Mouse (Mus musculus): ENCODE measurements around the gene Guca2a. TPM values are rescaled to one million over a fixed set of nuclear protein-coding genes. Genes with fewer than 3 reads are reported as not detected.

The Guca2a gene
- total RNA-seq, 2 experiments from 2014 or later: not detected

DNA sequence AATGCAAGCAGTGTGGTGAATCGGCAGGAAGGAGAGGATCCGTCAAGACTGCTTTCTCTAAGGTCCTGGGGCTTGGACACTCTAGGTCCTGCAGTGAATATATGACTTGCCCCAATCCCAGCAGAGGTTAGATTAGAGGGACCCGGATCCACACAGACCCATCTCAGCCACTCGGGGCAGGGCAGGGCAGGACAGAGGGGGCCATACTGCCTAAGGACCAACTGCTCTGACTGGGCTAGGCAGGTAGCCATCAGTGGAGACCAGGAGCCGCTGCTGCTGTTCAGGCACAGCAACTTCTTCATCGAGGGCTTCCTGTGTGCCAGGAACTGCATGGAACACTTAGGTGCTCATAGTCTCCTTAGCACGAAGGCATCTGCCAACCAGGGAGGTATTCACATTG, 773 bp upstream of the Guca2a start:
- ATAC-seq (replicated peaks; ENCODE audit: low FRiP score, low TSS enrichment, poor library complexity, severe bottlenecking): no peak

- no peak for ATAC-seq (replicated peaks; ENCODE audit: low FRiP score, low TSS enrichment, poor library complexity, severe bottlenecking)
Observed at GRCm38 (mm10) chr4:119637946-119638345, 442 bp downstream of the Guca2a start.

DNA sequence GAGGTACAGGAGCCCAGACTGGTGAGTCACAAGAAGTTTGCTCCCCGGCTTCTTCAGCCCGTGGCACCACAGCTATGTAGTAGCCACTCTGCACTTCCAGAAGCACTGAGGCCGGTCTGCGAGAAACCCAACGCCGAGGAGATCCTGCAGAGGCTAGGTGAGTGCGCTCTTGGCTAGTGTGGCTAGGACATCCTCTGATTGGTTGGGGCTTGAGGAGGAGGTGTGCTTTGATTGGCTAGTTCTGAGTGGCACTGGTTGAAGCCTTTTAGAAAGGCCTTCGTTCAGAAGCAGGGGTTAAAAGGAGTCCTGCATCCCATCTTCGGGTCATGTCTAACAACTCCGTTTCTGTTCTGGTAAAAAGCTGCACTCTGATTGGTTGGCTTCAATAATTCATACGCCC, 1.2 kb downstream of the Guca2a start:
- ATAC-seq (replicated peaks; ENCODE audit: low FRiP score, low TSS enrichment, poor library complexity, severe bottlenecking): no peak

- no peak for ATAC-seq (replicated peaks; ENCODE audit: low FRiP score, low TSS enrichment, poor library complexity, severe bottlenecking)
Observed at GRCm38 (mm10) chr4:119642666-119643065, 5.2 kb downstream of the Guca2a start.

GRCm38 (mm10) chr4:119657011-119657410, 19.5 kb downstream of the Guca2a start:
- no peak for ATAC-seq (replicated peaks; ENCODE audit: low FRiP score, low TSS enrichment, poor library complexity, severe bottlenecking)

GRCm38 (mm10) chr4:119658246-119658645, 20.7 kb downstream of the Guca2a start:
- no peak for ATAC-seq (replicated peaks; ENCODE audit: low FRiP score, low TSS enrichment, poor library complexity, severe bottlenecking)

DNA sequence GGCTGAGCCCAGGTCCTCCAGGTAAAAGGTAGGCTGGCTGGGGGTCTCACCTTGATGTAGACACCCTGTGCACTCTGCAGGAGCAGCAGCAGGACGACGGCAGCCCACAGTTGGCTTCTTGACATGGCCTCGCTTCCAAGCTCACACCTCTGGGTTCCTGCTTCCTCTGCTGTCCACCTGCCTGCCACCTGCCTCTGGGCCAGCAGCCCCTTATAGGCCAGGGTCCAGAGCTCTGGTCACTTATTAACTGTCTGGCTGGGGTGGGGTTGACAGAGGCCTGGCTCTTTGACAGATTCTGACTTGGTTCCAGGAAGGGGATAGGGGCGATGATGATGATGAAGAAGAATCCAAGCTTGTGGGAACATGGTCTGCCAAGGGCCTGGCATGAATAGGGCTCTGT, 21.2 kb downstream of the Guca2a start, which contains the start of gene Guca2b:
Gene Guca2b (minus strand): TSS at position 224 of the 400 bp plus-strand sequence.
- ATAC-seq (replicated peaks; ENCODE audit: low FRiP score, low TSS enrichment, poor library complexity, severe bottlenecking): no peak

GRCm38 (mm10) chr4:119660007-119660406, 22.5 kb downstream of the Guca2a start:
- ATAC-seq (replicated peaks; ENCODE audit: low FRiP score, low TSS enrichment, poor library complexity, severe bottlenecking): no peak

GRCm38 (mm10) chr4:119662151-119662550, 24.6 kb downstream of the Guca2a start:
- ATAC-seq (replicated peaks; ENCODE audit: low FRiP score, low TSS enrichment, poor library complexity, severe bottlenecking): no peak

GRCm38 (mm10) chr4:119662976-119663375, 25.5 kb downstream of the Guca2a start:
- no peak for ATAC-seq (replicated peaks; ENCODE audit: low FRiP score, low TSS enrichment, poor library complexity, severe bottlenecking)

- ATAC-seq (replicated peaks; ENCODE audit: low FRiP score, low TSS enrichment, poor library complexity, severe bottlenecking): no peak
Observed at GRCm38 (mm10) chr4:119663409-119664095, 26.0 kb downstream of the Guca2a start.

- no peak for ATAC-seq (replicated peaks; ENCODE audit: low FRiP score, low TSS enrichment, poor library complexity, severe bottlenecking)
Observed at GRCm38 (mm10) chr4:119665166-119665565, 27.7 kb downstream of the Guca2a start.

DNA sequence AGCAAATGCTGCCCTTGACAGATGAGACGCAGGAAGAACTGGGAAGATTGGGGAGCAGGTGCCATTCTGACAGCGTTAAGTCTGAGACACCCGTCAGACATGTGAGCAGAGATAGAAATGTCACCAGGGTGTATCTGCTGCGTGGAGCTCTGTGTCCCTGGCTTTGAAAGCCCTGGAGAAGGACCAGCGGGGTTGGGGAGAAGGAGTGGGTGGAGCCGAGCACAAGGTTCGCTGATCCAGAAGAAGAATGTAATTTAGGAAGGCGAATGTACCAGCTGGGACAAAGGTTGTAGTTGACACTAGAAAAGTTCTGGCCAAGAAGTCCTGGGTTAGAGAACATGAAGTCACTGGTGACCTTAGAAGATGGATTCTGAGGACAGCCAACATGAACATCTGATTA, 28.6 kb downstream of the Guca2a start:
- no peak for ATAC-seq (replicated peaks; ENCODE audit: low FRiP score, low TSS enrichment, poor library complexity, severe bottlenecking)

- peak; percentile 72; the same call in 1 of the 2 replicates for ATAC-seq (replicated peaks; ENCODE audit: low FRiP score, low TSS enrichment, poor library complexity, severe bottlenecking)
Observed at GRCm38 (mm10) chr4:119667454-119667853, 29.9 kb downstream of the Guca2a start.

DNA sequence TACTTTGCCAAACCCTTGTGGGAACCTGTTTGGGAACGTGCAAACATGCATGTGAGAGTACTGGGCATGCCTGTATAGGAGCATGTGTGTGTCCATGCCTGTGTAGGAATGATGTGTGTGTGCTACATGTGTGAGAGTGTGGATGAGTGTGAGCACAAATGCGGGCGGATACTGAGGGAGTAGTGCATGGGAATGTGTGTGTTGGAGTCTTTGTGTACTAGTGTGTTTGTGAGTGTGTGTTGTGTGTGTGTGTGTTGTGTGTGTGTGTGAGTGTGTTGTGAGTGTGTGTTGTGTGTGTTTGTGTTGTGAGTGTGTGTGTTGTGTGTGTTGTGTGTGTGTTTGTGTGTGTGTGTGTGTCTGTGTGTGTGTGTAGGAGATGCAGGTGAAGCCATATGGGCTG, 30.7 kb downstream of the Guca2a start:
- no peak for ATAC-seq (replicated peaks; ENCODE audit: low FRiP score, low TSS enrichment, poor library complexity, severe bottlenecking)

- ATAC-seq (replicated peaks; ENCODE audit: low FRiP score, low TSS enrichment, poor library complexity, severe bottlenecking): no peak
Observed at GRCm38 (mm10) chr4:119668596-119668995, 31.1 kb downstream of the Guca2a start.

GRCm38 (mm10) chr4:119669356-119670209, 32.1 kb downstream of the Guca2a start:
- ATAC-seq (replicated peaks; ENCODE audit: low FRiP score, low TSS enrichment, poor library complexity, severe bottlenecking): no peak

GRCm38 (mm10) chr4:119670210-119670555, 32.7 kb downstream of the Guca2a start:
- no peak for ATAC-seq (replicated peaks; ENCODE audit: low FRiP score, low TSS enrichment, poor library complexity, severe bottlenecking)

GRCm38 (mm10) chr4:119670736-119671135, 33.2 kb downstream of the Guca2a start:
- ATAC-seq (replicated peaks; ENCODE audit: low FRiP score, low TSS enrichment, poor library complexity, severe bottlenecking): no peak

- no peak for ATAC-seq (replicated peaks; ENCODE audit: low FRiP score, low TSS enrichment, poor library complexity, severe bottlenecking)
Observed at GRCm38 (mm10) chr4:119671164-119671563, 33.7 kb downstream of the Guca2a start.

DNA sequence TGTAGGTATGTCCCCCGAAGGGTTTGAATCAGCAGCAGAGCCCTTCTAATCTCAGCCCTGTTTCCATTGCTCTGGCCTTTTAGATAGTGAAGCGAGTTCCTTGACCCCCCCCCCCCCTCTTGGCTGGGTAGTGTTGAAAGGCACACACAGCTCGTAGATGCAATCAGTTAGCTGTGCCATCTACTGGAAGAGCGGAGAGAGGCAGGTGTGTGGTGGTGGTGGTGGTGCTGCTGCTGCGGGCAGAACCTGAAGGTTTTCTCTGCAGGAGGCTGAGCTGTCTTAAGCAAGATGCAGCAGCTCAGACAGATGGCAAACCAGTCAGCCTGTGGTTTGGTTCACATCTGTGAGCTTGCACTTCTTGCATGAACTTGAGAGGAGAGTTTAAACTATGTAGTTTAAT, 35.2 kb downstream of the Guca2a start:
- ATAC-seq (replicated peaks; ENCODE audit: low FRiP score, low TSS enrichment, poor library complexity, severe bottlenecking): 0 out of 2 replicates have a peak, but pooled peaks have one; percentile 49
